Mouse (Mus musculus) hindbrain, embryonic 16.5 days (tissue): ENCODE measurements around the gene Efcab14. TPM values are rescaled to one million over a fixed set of nuclear protein-coding genes. Genes with fewer than 3 reads are reported as not detected.

ENCODE experiments used
- ATAC-seq: fragments of 200-750 bp; cut with Nextera tagmentation; 2 replicates; pipeline ENCODE4 v1.8.0; 2017; ENCODE audit warnings: moderate TSS enrichment, moderate library complexity
- H3K27ac ChIP-seq: fragments of 300-500 bp; sonication (generic); 2 replicates; pipeline ENCODE4 v1.5.1; 2014; ENCODE audit warnings: low read depth, mild to moderate bottlenecking, control low read depth, low read length, moderate library complexity
- H3K27me3 ChIP-seq: fragments of 300-500 bp; sonication (generic); replicated peaks from 2 replicates; pipeline ENCODE4 v1.6.1; 2014; ENCODE audit warnings: low read length; ENCODE audit not compliant: control insufficient read depth, insufficient read depth
- H3K36me3 ChIP-seq: fragments of 300-500 bp; sonication (generic); 2 replicates; pipeline ENCODE4 v1.6.1; 2014; ENCODE audit warnings: mild to moderate bottlenecking, low read length, moderate library complexity, mixed read lengths; ENCODE audit not compliant: control insufficient read depth, insufficient read depth
- H3K4me1 ChIP-seq: fragments of 300-500 bp; sonication (generic); 2 replicates; pipeline ENCODE4 v1.6.1; 2014; ENCODE audit warnings: low read depth, low read length; ENCODE audit not compliant: control insufficient read depth, insufficient read depth
- H3K4me2 ChIP-seq: fragments of 300-500 bp; sonication (generic); 2 replicates; pipeline ENCODE4 v1.6.1; 2014; ENCODE audit warnings: mild to moderate bottlenecking, low read length, control low read depth, moderate library complexity
- H3K4me3 ChIP-seq: fragments of 300-500 bp; sonication (generic); 2 replicates; pipeline ENCODE4 v1.5.1; 2014; ENCODE audit warnings: mild to moderate bottlenecking, low read length, control low read depth, moderate library complexity
- H3K9ac ChIP-seq: fragments of 300-500 bp; sonication (generic); 2 replicates; pipeline ENCODE4 v1.6.1; 2014; ENCODE audit warnings: low read depth, mild to moderate bottlenecking, control low read depth, low read length, moderate library complexity
- H3K9me3 ChIP-seq: fragments of 300-500 bp; sonication (generic); 2 replicates; pipeline ENCODE4 v1.6.1; 2014; ENCODE audit warnings: mild to moderate bottlenecking, low read length, moderate library complexity; ENCODE audit not compliant: control insufficient read depth
- WGBS: fragments of 180-500 bp; shearing (Covaris S2); extraction: QIAGEN DNeasy Blood & Tissue Kit; methylation state at CpG from one replicate; pipeline ENCODE4 v1.1.7; 2014; 5-methylcytosine and 5-hydroxymethylcytosine counted together
- polyA plus RNA-seq: library from polyadenylated mRNA; unstranded; fragments of >200 nt; fragmentation: Nextera tagmentation; extraction: Ambion mirVana; gene quantifications from 2 replicates; pipeline ENCODE4 v1.2.1, GENCODE M21; 2015

Efcab14 gene
- polyA plus RNA-seq, 1 experiment from 2014 or later, result 16.1 TPM

DNA sequence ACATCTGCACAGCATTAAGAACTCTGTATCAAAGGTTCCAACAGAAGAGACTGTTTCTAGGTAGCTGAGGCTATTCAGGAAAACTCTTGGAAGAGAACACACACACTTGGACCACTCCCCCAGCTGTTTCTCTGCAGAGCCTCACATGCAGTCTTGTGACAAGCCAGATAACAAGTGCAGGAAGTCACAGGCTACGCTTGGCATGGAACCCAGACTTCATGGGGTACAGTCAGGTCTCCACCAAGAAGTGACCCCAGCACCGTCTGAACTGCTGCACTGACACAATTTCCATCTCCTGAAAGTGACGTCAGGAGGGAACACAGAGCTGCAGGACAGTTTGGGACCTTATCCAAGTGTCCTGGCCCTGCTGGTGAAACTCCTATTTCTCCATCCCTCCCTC is 84.4 kb downstream of the Efcab14 start:
- no peaks in the 10 kb centered on the region for H3K4me1 ChIP-seq
- no peak for ATAC-seq
- H3K36me3 ChIP-seq, result no peaks in the 10 kb centered on the region
- H3K27ac ChIP-seq, result no peak overlapping the region
- WGBS, result 66% methylated on average over 3 of the region's 3 CpGs
- no peak overlapping the region for H3K4me3 ChIP-seq
- no peaks in the 10 kb centered on the region for H3K27me3 ChIP-seq
- no peak overlapping the region for H3K9ac ChIP-seq
- no peak overlapping the region for H3K4me2 ChIP-seq
- H3K9me3 ChIP-seq, result no peaks in the 10 kb centered on the region

DNA sequence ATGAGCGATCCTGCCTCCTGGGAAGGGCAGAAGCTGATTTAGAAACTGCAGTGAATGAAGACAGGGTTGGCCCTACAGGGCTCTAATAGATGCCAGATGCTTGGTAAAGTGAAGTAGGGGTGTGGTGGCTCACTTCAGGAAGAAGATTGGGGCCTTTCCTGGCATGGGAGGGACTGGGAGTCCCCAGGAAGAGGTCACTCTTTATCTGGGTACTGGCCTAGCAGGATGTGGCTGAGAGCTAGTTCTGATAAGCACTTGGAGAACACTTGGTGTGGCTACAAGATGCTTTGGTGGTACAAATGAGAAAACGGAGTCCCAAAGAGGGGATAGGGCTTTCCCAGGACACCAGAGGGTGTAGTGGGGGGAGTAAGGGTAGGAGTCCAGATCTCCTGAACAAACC is 86.6 kb downstream of the Efcab14 start:
- H3K4me1 ChIP-seq, result peaks cover 6% of the 10 kb centered on the region
- no peak for ATAC-seq
- no peaks in the 10 kb centered on the region for H3K27me3 ChIP-seq
- no peaks in the 10 kb centered on the region for H3K9me3 ChIP-seq
- no peaks in the 10 kb centered on the region for H3K36me3 ChIP-seq
- no peak overlapping the region for H3K9ac ChIP-seq
- H3K27ac ChIP-seq, result no peak overlapping the region
- no peak overlapping the region for H3K4me3 ChIP-seq
- H3K4me2 ChIP-seq, result no peak overlapping the region
- 66% methylated on average over 2 of the region's 2 CpGs for WGBS

DNA sequence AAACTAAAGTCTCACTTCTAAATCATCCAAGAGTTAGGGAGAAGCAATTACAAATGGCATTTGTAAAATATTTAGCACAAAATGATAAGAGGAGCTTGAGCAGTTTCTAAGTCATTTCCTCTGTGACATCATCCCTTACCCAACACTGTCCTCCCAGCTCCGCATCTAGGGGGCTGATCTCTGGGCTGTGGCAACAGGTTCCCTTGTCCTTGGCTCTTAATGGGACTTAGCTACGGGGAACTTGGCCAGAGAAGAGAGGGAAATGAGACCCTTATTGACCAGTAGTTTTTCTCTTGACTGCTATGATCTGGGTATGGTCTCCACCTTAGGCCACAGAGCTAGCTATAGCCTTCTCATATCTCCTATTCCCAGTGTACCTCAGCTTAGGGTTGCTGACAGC is 87.7 kb downstream of the Efcab14 start:
- ATAC-seq, result no peak
- 82% methylated on average over 2 of the region's 2 CpGs for WGBS

More for the DNA sequence above, 87.7 kb downstream of the Efcab14 start:
- no peaks in the 10 kb centered on the region for H3K9me3 ChIP-seq
- H3K4me2 ChIP-seq, result no peak overlapping the region
- H3K9ac ChIP-seq, result no peak overlapping the region
- H3K27me3 ChIP-seq, result no peaks in the 10 kb centered on the region
- H3K4me1 ChIP-seq, result peaks cover 6% of the 10 kb centered on the region
- H3K27ac ChIP-seq, result no peak overlapping the region
- no peak overlapping the region for H3K4me3 ChIP-seq
- H3K36me3 ChIP-seq, result no peaks in the 10 kb centered on the region

Other genes starting within 250 kb of the Efcab14 start
- not detected in 2 replicates for gene Cyp4a14, start 241.6 kb upstream of the Efcab14 start, polyA plus RNA-seq
- gene Cyp4a10, start 219.5 kb upstream of the Efcab14 start, polyA plus RNA-seq, result not detected in 2 replicates
- gene Cyp4a31, start 174.1 kb upstream of the Efcab14 start, polyA plus RNA-seq, result not detected in 2 replicates
- not detected in 2 replicates for gene Cyp4a32, start 136.8 kb upstream of the Efcab14 start, polyA plus RNA-seq
- 1.3 and 1.7 TPM in 2 replicates for gene Cyp4b1, start 90.0 kb upstream of the Efcab14 start, polyA plus RNA-seq
- 0.20 and 0.33 TPM in 2 replicates for gene Tex38, start 43.3 kb downstream of the Efcab14 start, polyA plus RNA-seq
- gene Atpaf1, start 47.1 kb downstream of the Efcab14 start, polyA plus RNA-seq, result 37.7 and 38.6 TPM in 2 replicates
- gene Mob3c, start 90.3 kb downstream of the Efcab14 start, polyA plus RNA-seq, result 4.9 and 7.8 TPM in 2 replicates
- gene Mknk1, start 101.5 kb downstream of the Efcab14 start, polyA plus RNA-seq, result 22.3 and 24.9 TPM in 2 replicates
- gene Kncn, start 146.7 kb downstream of the Efcab14 start, polyA plus RNA-seq, result 0.45 TPM in 1 of 2 replicates, not detected in the other
- 0.41 and 0.44 TPM in 2 replicates for gene 6430628N08Rik, start 152.9 kb downstream of the Efcab14 start, polyA plus RNA-seq
- gene Dmbx1, start 202.2 kb downstream of the Efcab14 start, polyA plus RNA-seq, result 5.8 and 6.8 TPM in 2 replicates